Mouse (Mus musculus) embryonic fibroblast, embryonic 13.5 days (primary cell): ENCODE measurements around the gene Lrrc8c.

ENCODE experiments used
- CTCF ChIP-seq: IDR thresholded peaks from 2 replicates; pipeline ENCODE4 v1.5.1; 2011; ENCODE audit warnings: mild to moderate bottlenecking, control low read depth, low read length, moderate library complexity, borderline replicate concordance; ENCODE audit not compliant: insufficient read depth
- POLR2A ChIP-seq: IDR thresholded peaks from 2 replicates; pipeline ENCODE4 v1.6.1; 2011; ENCODE audit warnings: low read depth, mild to moderate bottlenecking, control low read depth, low read length, moderate library complexity

- TF ChIP-seq POLR2A = no peak
- TF ChIP-seq CTCF = no peak
These were observed 90.5 kb downstream of the Lrrc8c start for GRCm38 (mm10) chr5:105609683-105610082.
